Mouse (Mus musculus) liver, embryonic 14.5 days (tissue): ENCODE results near the gene Fbxw20. TPM values are rescaled to one million over a fixed set of nuclear protein-coding genes. Genes with fewer than 3 reads are reported as not detected.
"Not testable (repeated sequence)": the region's sequence is repeated elsewhere in the genome, so short reads cannot be mapped to it uniquely, and the experiment has no call there.

ENCODE experiments used
- ATAC-seq: fragments of 200-750 bp; cut with Nextera tagmentation; 2 replicates; pipeline ENCODE4 v1.8.0; 2017; ENCODE audit warnings: moderate number of reproducible peaks, mild to moderate bottlenecking, moderate library complexity; ENCODE audit not compliant: insufficient read depth
- DNase-seq, 3 experiments: peaks; one replicate each; pipeline ENCODE4 v3.0.0-alpha.2; 2012 to 2013; ENCODE audit warnings: low read depth in 3 of 3, low spot score in 3 of 3
- H3K27ac ChIP-seq: fragments of 300-500 bp; sonication (generic); 2 replicates; pipeline ENCODE4 v1.5.1; 2014; ENCODE audit warnings: moderate library complexity, mild to moderate bottlenecking, control low read depth, inconsistent platforms
- H3K27me3 ChIP-seq: fragments of 300-500 bp; sonication (generic); 2 replicates; pipeline ENCODE4 v1.6.1; 2014; ENCODE audit warnings: mild to moderate bottlenecking, low read length, moderate library complexity; ENCODE audit not compliant: control insufficient read depth, insufficient read depth
- H3K36me3 ChIP-seq: fragments of 300-500 bp; sonication (generic); replicated peaks from 2 replicates; pipeline ENCODE4 v1.6.1; 2014; ENCODE audit warnings: low read depth; ENCODE audit not compliant: control insufficient read depth, insufficient read depth
- H3K4me1 ChIP-seq, 2 experiments: fragments of 200-500 bp in 1 of 2; fragments of 300-500 bp in 1 of 2; sonication (generic) in 1 of 2; replicated peaks; 2 replicates each; pipeline ENCODE4 v1.6.1; 2012 to 2014; ENCODE audit warnings: antibody characterized with exemption in 1 of 2, inconsistent platforms in 1 of 2, low read length in 1 of 2; ENCODE audit not compliant: control insufficient read depth in 2 of 2, insufficient read depth in 2 of 2
- H3K4me2 ChIP-seq: fragments of 300-500 bp; sonication (generic); 2 replicates; pipeline ENCODE4 v1.6.1; 2014; ENCODE audit warnings: low read depth, mild to moderate bottlenecking, control low read depth, moderate library complexity
- H3K4me3 ChIP-seq, 2 experiments: fragments of 200-500 bp in 1 of 2; fragments of 300-500 bp in 1 of 2; sonication (generic) in 1 of 2; 2 replicates each; pipeline ENCODE4 v1.5.1; 2012 to 2014; ENCODE audit warnings: low read depth in 2 of 2, low read length in 2 of 2, mild to moderate bottlenecking in 2 of 2, control low read depth in 1 of 2, inconsistent platforms in 1 of 2, moderate library complexity in 1 of 2; ENCODE audit not compliant: insufficient read depth in 1 of 2
- H3K9ac ChIP-seq: fragments of 300-500 bp; sonication (generic); replicated peaks from 2 replicates; pipeline ENCODE4 v1.6.1; 2014; ENCODE audit warnings: mild to moderate bottlenecking, control low read depth, moderate library complexity
- H3K9me3 ChIP-seq: fragments of 300-500 bp; sonication (generic); 2 replicates; pipeline ENCODE4 v1.6.1; 2016; ENCODE audit warnings: low read length, mixed read lengths; ENCODE audit not compliant: control insufficient read depth
- CTCF ChIP-seq: IDR thresholded peaks from 2 replicates; pipeline ENCODE4 v1.5.1; 2016; ENCODE audit warnings: antibody characterized with exemption, low read depth, control low read depth
- EP300 ChIP-seq: IDR thresholded peaks from 2 replicates; pipeline ENCODE4 v1.6.1; 2016; ENCODE audit warnings: antibody characterized with exemption, low read depth
- WGBS: fragments of 180-500 bp; shearing (Covaris S2); extraction: QIAGEN DNeasy Blood & Tissue Kit; methylation state at CpG from one replicate; pipeline ENCODE4 v1.1.7; 2014; ENCODE audit not compliant: insufficient replicate concordance; 5-methylcytosine and 5-hydroxymethylcytosine counted together
- polyA plus RNA-seq, 2 experiments: library from polyadenylated mRNA; depleted of rRNA in 1 of 2; stranded (reverse) in 1 of 2; unstranded in 1 of 2; fragments of >200 nt; fragmentation: Nextera tagmentation in 1 of 2; extraction: Ambion mirVana in 1 of 2; gene quantifications; 2 replicates each; pipeline versions ENCODE4 v1.2.1 to v1.2.3; 2012 to 2014

Gene Fbxw20
- polyA plus RNA-seq (2012; rRNA removed) (0.03 TPM in 1 of 2 replicates, not detected in the other), polyA plus RNA-seq (2014; fragmentation: Nextera tagmentation; extraction: Ambion mirVana) (not detected in 2 replicates)

DNA sequence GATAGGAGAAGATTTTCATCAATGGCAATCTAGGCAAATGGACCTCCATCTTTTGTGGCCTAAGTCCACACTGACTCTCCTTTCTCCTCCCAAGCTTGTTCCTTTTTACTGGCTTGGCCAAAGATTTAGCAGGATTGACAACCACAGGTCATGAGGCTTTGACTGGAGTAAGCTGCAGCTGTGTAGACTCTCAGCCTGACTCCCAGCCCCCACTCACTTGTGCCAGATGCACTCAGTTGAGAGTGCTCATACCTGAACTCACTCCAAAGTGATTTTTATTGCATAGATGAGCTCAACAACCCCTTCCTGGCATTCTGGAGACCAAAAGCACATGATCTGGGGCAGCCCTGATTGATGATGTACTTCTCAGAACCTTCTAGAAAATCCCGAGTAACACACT is at the start of gene Fbxw20:
Gene Fbxw20 (minus strand): TSS at position 101 of the 400 bp plus-strand sequence.
- H3K4me2 ChIP-seq: no peak within 1 kb of the TSS
- H3K4me1 ChIP-seq: no peaks in the 10 kb centered on the region
- H3K27me3 ChIP-seq: no peaks in the 10 kb centered on the region
- H3K27ac ChIP-seq: no peak within 1 kb of the TSS
- DNase-seq (no peak), ATAC-seq (no peak)
- no peaks in the 10 kb centered on the region for H3K36me3 ChIP-seq
- no peaks in the 10 kb centered on the region for H3K9me3 ChIP-seq
- no peak within 1 kb of the TSS for H3K4me3 ChIP-seq
- WGBS: 46% methylated on average over 1 of the region's 1 CpGs
- H3K9ac ChIP-seq: no peak within 1 kb of the TSS
- no peak for TF ChIP-seq EP300
- TF ChIP-seq CTCF: no peak

DNA sequence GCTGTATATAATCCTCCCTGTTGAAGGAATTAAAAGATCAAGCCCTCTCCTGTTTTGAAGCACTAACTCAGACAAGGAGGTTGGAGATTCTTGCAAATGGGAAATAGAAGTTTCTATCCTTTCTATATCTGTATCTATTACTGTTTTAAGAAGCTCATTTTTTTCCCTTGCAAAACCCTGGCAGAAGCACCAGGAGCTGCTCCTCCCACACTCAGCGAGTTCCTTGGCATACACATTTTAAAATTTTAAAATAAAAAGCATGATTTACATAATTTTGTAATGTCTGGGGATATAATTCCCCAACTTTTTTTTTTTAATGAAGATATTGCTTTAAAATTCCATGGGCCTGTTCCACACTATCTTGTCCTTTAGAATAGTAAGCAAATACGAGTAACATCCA is 28.5 kb upstream of the Fbxw20 start:
- no peak overlapping the region for H3K9ac ChIP-seq
- no peak overlapping the region for H3K27ac ChIP-seq
- TF ChIP-seq EP300 (no peak), CTCF (no peak)
- H3K9me3 ChIP-seq: no peaks in the 10 kb centered on the region
- no peak overlapping the region for H3K4me3 ChIP-seq
- 32% methylated on average over 2 of the region's 2 CpGs for WGBS
- no peaks in the 10 kb centered on the region for H3K36me3 ChIP-seq
- H3K4me2 ChIP-seq: no peak overlapping the region
- DNase-seq (no peak), ATAC-seq (no peak)
- no peaks in the 10 kb centered on the region for H3K4me1 ChIP-seq
- no peaks in the 10 kb centered on the region for H3K27me3 ChIP-seq

DNA sequence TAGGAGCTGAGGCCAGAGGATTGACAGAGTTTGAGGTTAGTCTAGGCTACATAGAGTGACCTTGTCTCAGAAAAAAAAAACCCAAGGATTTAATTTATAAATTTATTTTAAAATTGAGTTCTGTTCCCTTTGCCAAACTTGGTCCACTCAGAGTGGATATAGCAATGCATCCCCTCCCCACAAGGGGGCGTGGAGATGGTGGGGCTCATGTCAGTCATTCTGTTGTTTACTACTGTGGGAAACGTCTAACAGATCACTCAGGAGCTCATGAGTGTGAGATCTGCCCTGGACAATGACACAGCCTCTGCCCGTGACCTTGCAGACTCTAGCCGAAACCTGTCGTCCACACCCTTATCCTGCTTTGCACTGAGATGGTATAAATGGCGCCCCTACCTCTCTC is 16.1 kb downstream of the Fbxw20 start:
- no peak overlapping the region for H3K4me2 ChIP-seq
- no peak overlapping the region for H3K27ac ChIP-seq
- no peaks in the 10 kb centered on the region for H3K4me1 ChIP-seq
- TF ChIP-seq EP300 (no peak), CTCF (peak; percentile 27; the same call in 1 of the 2 replicates)
- H3K36me3 ChIP-seq: no peaks in the 10 kb centered on the region
- no peaks in the 10 kb centered on the region for H3K27me3 ChIP-seq
- no peak overlapping the region for H3K4me3 ChIP-seq
- H3K9ac ChIP-seq: no peak overlapping the region
- no peaks in the 10 kb centered on the region for H3K9me3 ChIP-seq
- 48% methylated on average over 6 of the region's 6 CpGs for WGBS
- ATAC-seq (no peak), DNase-seq (no peak)

DNA sequence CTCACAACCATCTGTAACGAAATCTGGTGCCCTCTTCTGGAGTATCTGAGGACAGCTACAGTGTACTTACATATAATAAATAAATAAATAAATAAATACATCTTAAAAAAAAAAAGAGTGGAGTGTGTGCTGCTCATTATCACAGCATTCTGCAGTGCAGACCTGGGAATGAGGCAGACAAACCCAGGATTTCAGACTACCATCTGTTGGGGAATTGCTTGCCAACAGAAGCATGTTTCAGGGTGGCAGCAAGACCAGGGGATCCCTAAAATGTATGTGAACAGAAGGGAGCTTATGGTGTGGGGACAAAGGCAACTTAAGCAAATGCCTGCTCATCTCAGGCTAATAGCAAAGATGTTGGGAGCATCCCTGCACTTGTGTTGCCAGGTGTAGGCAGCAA is 33.2 kb downstream of the Fbxw20 start:
- WGBS: 35% methylated on average over 1 of the region's 1 CpGs
- H3K27me3 ChIP-seq, H3K4me1 ChIP-seq, H3K4me2 ChIP-seq, H3K9ac ChIP-seq, H3K36me3 ChIP-seq, ATAC-seq, DNase-seq, H3K4me3 ChIP-seq, H3K27ac ChIP-seq, H3K9me3 ChIP-seq: not testable (repeated sequence)

DNA sequence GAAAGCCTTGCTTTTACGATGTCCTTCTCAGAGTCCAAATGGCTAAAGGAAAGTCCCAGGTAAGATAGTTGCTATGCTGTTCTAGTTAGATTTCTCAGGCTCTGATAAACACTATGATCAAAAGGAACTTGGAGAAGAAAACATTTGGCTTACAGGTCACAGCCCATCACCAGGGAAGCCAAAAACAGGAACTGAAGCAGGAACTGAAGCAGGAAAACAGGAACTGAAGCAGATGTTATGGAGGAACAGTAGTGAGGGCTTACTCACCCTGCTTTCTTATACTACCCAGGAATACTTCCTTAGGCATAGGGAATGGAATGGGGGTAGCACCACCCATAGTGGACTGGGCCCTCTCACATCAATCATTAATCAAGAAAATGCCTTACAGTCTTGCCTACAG is 34.2 kb downstream of the Fbxw20 start:
- no peak for DNase-seq
- no peaks in the 10 kb centered on the region for H3K36me3 ChIP-seq
- H3K4me1 ChIP-seq: no peaks in the 10 kb centered on the region
- no peak overlapping the region for H3K9ac ChIP-seq
- 73% methylated on average over 1 of the region's 1 CpGs for WGBS
- H3K27me3 ChIP-seq: no peaks in the 10 kb centered on the region
- TF ChIP-seq EP300 (no peak), CTCF (no peak)
- no peak overlapping the region for H3K4me2 ChIP-seq
- no peak overlapping the region for H3K4me3 ChIP-seq
- no peak for ATAC-seq
- H3K27ac ChIP-seq: no peak overlapping the region
- H3K9me3 ChIP-seq: no peaks in the 10 kb centered on the region
